Mouse (Mus musculus) liver, embryonic 12.5 days (tissue): ENCODE results near the gene Rnd1. TPM values are rescaled to one million over a fixed set of nuclear protein-coding genes. Genes with fewer than 3 reads are reported as not detected.

Experiments
- ATAC-seq: fragments of 200-750 bp; cut with Nextera tagmentation; 2 replicates; pipeline ENCODE4 v1.8.0; 2017; ENCODE audit warnings: moderate number of reproducible peaks, mild to moderate bottlenecking, moderate library complexity
- H3K27ac ChIP-seq: fragments of 300-500 bp; sonication (generic); 2 replicates; pipeline ENCODE4 v1.5.1; 2016; ENCODE audit warnings: mild to moderate bottlenecking
- H3K27me3 ChIP-seq: fragments of 300-500 bp; sonication (generic); replicated peaks from 2 replicates; pipeline ENCODE4 v1.6.1; 2016; ENCODE audit warnings: mild to moderate bottlenecking, moderate library complexity
- H3K36me3 ChIP-seq: fragments of 300-500 bp; sonication (generic); 2 replicates; pipeline ENCODE4 v1.6.1; 2016; ENCODE audit warnings: mild to moderate bottlenecking, moderate library complexity
- H3K4me1 ChIP-seq: fragments of 300-500 bp; sonication (generic); 2 replicates; pipeline ENCODE4 v1.6.1; 2016
- H3K4me2 ChIP-seq: fragments of 300-500 bp; sonication (generic); 2 replicates; pipeline ENCODE4 v1.6.1; 2016; ENCODE audit warnings: mild to moderate bottlenecking, moderate library complexity
- H3K4me3 ChIP-seq: fragments of 300-500 bp; sonication (generic); 2 replicates; pipeline ENCODE4 v1.5.1; 2016; ENCODE audit warnings: mild to moderate bottlenecking, moderate library complexity
- H3K9ac ChIP-seq: fragments of 300-500 bp; sonication (generic); 2 replicates; pipeline ENCODE4 v1.6.1; 2016; ENCODE audit warnings: mild to moderate bottlenecking, moderate library complexity
- H3K9me3 ChIP-seq: fragments of 300-500 bp; sonication (generic); replicated peaks from 2 replicates; pipeline ENCODE4 v1.6.1; 2016; ENCODE audit warnings: mild to moderate bottlenecking, moderate library complexity
- WGBS: fragments of 180-500 bp; shearing (Covaris S2); methylation state at CpG from one replicate; pipeline ENCODE4 v1.1.7; 2016; ENCODE audit not compliant: insufficient replicate concordance; 5-methylcytosine and 5-hydroxymethylcytosine counted together
- polyA plus RNA-seq: library from polyadenylated mRNA; unstranded; fragments of >200 nt; fragmentation: Nextera tagmentation; extraction: Ambion mirVana; gene quantifications from 2 replicates; pipeline ENCODE4 v1.2.1, GENCODE M21; 2016

Gene Rnd1
- polyA plus RNA-seq: 0.30 and 0.50 TPM in 2 replicates

DNA sequence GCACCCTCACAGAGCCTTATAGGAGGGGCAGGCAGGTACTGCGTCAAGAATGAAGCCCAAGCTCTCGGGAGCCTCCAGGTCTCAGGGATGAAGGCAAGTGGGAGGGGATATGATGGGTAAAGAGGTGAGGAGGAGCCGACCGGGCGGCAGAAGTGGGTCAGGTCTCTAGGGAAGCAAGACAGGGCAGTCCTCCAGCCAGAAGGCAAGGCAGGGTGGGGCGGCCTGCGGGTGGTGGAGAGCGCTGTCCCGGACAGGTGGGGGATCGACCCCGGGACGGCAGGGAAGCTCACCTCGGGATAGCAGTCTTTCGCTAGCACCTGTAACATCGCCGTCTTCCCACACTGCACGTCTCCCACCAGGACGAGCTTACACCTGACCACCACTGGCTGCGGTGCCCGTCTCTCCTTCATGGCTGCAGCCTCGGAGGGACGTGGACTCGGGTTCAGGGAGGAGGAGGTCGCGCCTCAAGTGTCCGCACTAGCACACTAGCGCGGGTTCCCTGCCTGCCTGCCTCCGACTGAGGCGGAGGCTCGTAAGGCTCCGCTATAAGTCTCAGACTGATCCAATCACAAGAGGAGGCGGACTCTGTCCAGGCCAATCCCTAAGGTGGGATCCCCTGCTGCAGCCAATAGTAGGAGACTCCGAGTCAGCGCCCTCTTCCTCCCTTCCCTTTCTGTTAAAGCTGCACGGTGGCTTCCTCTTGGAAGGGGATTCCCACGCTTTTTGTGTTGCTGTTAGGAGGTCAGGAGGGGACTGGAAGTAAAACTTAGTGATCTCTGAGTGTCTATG is at the start of gene Rnd1:
TSS of gene Rnd1 (minus strand) at position 522 of the 789 bp plus-strand sequence.
- Histone ChIP-seq H3K27me3 (peaks cover 90% of the 10 kb centered on the region), H3K4me3 (peak within 1 kb of the TSS; percentile 46), H3K4me1 (peaks cover 26% of the 10 kb centered on the region)

DNA sequence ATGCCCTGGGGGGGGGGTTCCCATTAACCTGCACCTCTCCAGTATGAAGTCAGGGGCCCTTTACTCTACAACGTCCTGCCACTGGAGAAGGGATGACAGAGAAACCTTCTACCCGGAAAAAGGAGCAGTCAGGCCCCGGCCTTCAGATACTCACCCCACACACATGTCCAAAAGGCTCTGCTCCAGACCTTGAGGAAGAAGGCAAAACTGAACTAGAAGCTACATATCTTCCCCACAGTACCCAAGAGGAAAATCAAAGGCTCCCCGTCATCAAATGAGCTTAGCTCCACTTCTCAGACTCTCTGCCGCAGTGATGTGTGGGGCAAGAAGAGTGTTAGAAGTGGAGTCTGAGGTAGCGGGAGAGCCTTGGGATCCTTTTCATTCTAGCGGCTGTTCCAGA is 49.5 kb upstream of the Rnd1 start:
- peaks cover 42% of the 10 kb centered on the region for H3K4me1 ChIP-seq
- H3K9ac ChIP-seq: peak overlapping the region; percentile 70
- no peaks in the 10 kb centered on the region for H3K36me3 ChIP-seq
- peak overlapping the region; percentile 88 for H3K4me2 ChIP-seq
- 55% methylated on average over 7 of the region's 7 CpGs for WGBS
- no peak overlapping the region for H3K27ac ChIP-seq
- peaks cover 65% of the 10 kb centered on the region for H3K27me3 ChIP-seq
- no peaks in the 10 kb centered on the region for H3K9me3 ChIP-seq
- peak overlapping the region; percentile 64 for H3K4me3 ChIP-seq
- ATAC-seq: no peak

More for the DNA sequence above, at the start of gene Rnd1:
- Histone ChIP-seq H3K4me2 (peak within 1 kb of the TSS; percentile 75), H3K9ac (peak within 1 kb of the TSS; percentile 12; the same call in 1 of the 2 replicates), H3K9me3 (no peaks in the 10 kb centered on the region), H3K27ac (no peak within 1 kb of the TSS), H3K36me3 (no peaks in the 10 kb centered on the region)
- 2% methylated on average over 37 of the region's 37 CpGs for WGBS
- peak; percentile 91 for ATAC-seq

DNA sequence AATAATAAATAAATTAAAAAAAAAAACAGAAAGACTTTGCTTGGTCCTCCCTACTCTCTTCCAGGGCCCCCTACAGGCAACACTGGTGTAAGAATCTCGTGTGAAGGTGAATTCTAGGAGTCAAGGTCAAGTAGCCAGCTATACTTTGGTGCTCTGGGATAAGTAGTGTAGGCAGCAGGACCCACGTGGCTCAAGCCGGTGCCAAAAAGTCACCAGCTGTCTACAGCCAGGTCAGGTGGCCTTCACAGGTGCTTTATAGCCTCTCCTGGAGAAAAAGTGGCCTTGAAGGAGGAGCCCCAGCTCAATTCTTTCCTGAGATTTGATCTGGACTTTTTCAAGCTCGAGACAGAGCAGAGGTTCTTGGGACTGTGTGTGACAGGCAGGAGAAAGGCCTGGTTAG is 48.8 kb upstream of the Rnd1 start:
- ATAC-seq: no peak
- H3K27me3 ChIP-seq: peaks cover 72% of the 10 kb centered on the region
- H3K4me2 ChIP-seq: peak overlapping the region; percentile 88

DNA sequence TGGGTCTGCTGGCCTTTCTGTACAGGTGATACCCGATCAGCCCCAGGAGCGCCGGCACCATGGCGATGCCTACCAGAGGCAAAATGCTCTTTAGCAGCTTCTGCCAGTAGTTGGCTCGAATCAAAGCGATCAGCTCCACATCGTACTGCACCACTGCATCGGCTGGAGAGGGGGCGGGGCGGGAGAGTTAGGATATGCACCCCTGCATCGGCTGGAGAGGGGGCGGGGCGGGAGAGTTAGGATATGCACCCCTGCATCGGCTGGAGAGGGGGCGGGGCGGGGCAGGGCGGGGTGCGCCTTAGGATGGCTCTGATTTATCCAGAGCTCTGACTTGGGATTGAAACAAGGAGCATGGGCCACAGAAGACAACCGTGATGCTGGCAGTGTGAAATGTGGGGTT is 47.2 kb upstream of the Rnd1 start:
- no peak for ATAC-seq
- H3K4me2 ChIP-seq: no peak overlapping the region
- H3K27me3 ChIP-seq: peaks cover 74% of the 10 kb centered on the region
- no peak overlapping the region for H3K27ac ChIP-seq
- H3K9me3 ChIP-seq: no peaks in the 10 kb centered on the region
- WGBS: 47% methylated on average over 19 of the region's 19 CpGs
- H3K4me3 ChIP-seq: no peak overlapping the region
- H3K9ac ChIP-seq: no peak overlapping the region
- peaks cover 39% of the 10 kb centered on the region for H3K4me1 ChIP-seq
- no peaks in the 10 kb centered on the region for H3K36me3 ChIP-seq

More for the DNA sequence above, 48.8 kb upstream of the Rnd1 start:
- Histone ChIP-seq H3K9ac (no peak overlapping the region), H3K36me3 (no peaks in the 10 kb centered on the region), H3K4me1 (peaks cover 42% of the 10 kb centered on the region), H3K4me3 (no peak overlapping the region), H3K27ac (no peak overlapping the region), H3K9me3 (no peaks in the 10 kb centered on the region)
- WGBS: 64% methylated on average over 4 of the region's 4 CpGs

DNA sequence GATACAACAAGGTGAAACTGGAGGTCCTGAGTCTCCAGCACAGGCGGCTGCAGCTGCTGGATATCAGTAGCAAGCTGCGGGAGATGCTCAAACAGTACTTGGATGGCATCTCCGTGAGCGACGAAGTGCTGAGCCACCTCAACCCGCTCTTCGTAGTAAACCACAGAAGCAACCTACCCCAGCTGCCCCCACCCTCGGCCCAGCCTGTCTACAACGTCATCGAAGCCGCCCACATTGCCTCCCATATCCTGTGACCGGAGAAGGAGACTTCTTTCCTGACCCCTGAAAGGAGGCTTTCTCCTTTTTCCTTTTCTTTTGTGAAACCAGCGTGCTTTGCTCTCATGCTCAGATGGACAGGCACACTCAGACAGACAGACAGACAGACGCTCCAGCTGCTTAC is 45.6 kb upstream of the Rnd1 start:
- no peak for ATAC-seq
- Histone ChIP-seq H3K4me1 (peaks cover 33% of the 10 kb centered on the region), H3K9ac (no peak overlapping the region), H3K4me2 (peak overlapping the region; percentile 17), H3K4me3 (no peak overlapping the region), H3K36me3 (no peaks in the 10 kb centered on the region), H3K9me3 (no peaks in the 10 kb centered on the region), H3K27me3 (peaks cover 66% of the 10 kb centered on the region), H3K27ac (no peak overlapping the region)
- 26% methylated on average over 14 of the region's 14 CpGs for WGBS

DNA sequence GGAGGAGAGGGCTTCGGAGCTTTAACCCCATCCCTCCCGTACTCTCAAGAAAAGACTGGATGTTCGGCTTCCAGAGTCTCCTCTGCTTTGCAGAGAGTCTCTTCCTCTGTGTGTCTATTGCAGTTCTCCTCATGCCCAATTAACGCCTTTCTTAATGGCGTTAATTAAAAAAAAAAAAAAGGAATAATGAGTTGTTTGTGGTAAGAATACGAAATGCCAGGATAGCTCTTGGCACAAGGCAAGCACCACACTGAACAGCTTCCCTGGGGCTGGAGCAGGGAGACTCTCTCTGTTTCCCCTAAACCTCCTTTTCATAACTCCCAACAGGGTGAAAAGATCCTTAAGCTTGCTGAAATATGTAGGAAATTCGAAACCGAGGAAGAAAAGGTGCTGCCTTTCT is 44.9 kb upstream of the Rnd1 start:
- WGBS: 74% methylated on average over 8 of the region's 8 CpGs
- no peak for ATAC-seq

DNA sequence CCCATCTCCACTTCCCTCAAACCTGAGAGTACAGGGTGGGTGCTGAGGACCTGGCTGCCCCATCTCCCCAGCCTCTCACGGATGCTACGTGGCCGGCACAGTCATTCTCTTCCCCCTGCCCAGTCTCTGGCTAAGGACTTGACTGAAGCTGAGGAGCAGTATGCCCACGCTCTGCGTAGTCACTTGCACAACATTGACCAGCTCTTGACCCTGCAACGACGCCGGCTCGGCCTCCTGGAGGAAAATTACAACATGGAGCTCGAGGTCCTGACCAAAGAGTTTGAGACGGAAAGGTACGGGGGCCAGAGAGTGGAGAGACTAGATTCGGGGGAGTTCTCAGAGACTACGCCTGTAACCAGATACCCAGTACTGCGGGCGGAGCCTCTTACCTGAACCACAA is 40.0 kb upstream of the Rnd1 start:
- Histone ChIP-seq H3K36me3 (no peaks in the 10 kb centered on the region), H3K4me1 (no peaks in the 10 kb centered on the region), H3K9ac (no peak overlapping the region), H3K27me3 (peaks cover 35% of the 10 kb centered on the region), H3K27ac (no peak overlapping the region), H3K4me2 (no peak overlapping the region), H3K4me3 (no peak overlapping the region), H3K9me3 (no peaks in the 10 kb centered on the region)
- no peak for ATAC-seq
- 56% methylated on average over 16 of the region's 16 CpGs for WGBS

More for the DNA sequence above, 44.9 kb upstream of the Rnd1 start:
- Histone ChIP-seq H3K4me2 (no peak overlapping the region), H3K4me1 (peaks cover 26% of the 10 kb centered on the region), H3K27ac (no peak overlapping the region), H3K9ac (no peak overlapping the region), H3K36me3 (no peaks in the 10 kb centered on the region), H3K9me3 (no peaks in the 10 kb centered on the region), H3K27me3 (peaks cover 66% of the 10 kb centered on the region), H3K4me3 (no peak overlapping the region)

DNA sequence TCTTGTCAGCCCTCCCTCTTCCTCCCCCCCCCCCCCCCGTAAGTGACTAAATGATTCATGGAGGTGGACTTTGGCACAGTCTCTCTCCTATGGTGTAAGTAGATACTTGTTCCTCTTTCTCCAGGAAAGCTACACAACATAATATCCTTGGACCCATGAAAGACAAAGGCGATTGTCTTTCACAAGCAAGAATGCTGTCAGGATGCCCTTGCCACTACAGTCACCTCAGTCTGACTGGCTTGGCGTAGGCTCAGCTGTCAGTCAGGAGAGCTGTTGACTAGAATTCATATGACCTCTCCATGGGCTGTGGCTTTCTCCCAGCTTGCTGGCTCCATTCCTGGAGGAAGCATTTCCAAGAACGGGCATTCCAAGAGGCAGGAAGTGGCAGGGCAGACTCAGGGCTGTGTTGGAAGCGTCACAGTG is 37.0 kb upstream of the Rnd1 start:
- Histone ChIP-seq H3K36me3 (no peaks in the 10 kb centered on the region), H3K4me3 (no peak overlapping the region), H3K4me2 (no peak overlapping the region), H3K9ac (no peak overlapping the region), H3K27me3 (peaks cover 27% of the 10 kb centered on the region), H3K27ac (no peak overlapping the region), H3K9me3 (no peaks in the 10 kb centered on the region), H3K4me1 (no peaks in the 10 kb centered on the region)
- WGBS: 59% methylated on average over 5 of the region's 5 CpGs
- no peak for ATAC-seq

DNA sequence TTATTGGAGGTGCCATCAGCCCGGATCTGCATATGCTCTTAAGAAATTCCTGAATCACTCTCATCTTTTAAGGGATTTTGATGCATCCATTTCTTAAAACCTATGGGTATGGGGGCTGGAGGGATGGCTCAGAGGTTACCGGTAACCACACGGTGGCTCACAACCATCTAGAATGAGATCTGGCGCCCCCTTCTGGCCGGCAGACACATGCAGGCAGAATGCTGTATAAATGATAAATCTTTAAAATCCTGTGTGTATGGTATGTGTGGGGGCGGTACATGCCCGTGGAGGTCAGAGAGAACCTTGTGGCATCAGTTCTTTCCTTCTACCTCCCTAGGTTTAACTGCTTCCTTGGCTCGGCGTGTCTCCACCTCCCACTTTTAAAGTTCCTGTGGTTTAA is 33.2 kb upstream of the Rnd1 start:
- no peak overlapping the region for H3K4me2 ChIP-seq
- H3K4me3 ChIP-seq: no peak overlapping the region
- H3K9me3 ChIP-seq: no peaks in the 10 kb centered on the region
- WGBS: 14% methylated on average over 9 of the region's 9 CpGs
- H3K9ac ChIP-seq: no peak overlapping the region
- peaks cover 6% of the 10 kb centered on the region; the same call in 1 of the 2 replicates for H3K4me1 ChIP-seq
- peaks cover 42% of the 10 kb centered on the region for H3K27me3 ChIP-seq
- H3K36me3 ChIP-seq: no peaks in the 10 kb centered on the region
- no peak for ATAC-seq
- no peak overlapping the region for H3K27ac ChIP-seq

DNA sequence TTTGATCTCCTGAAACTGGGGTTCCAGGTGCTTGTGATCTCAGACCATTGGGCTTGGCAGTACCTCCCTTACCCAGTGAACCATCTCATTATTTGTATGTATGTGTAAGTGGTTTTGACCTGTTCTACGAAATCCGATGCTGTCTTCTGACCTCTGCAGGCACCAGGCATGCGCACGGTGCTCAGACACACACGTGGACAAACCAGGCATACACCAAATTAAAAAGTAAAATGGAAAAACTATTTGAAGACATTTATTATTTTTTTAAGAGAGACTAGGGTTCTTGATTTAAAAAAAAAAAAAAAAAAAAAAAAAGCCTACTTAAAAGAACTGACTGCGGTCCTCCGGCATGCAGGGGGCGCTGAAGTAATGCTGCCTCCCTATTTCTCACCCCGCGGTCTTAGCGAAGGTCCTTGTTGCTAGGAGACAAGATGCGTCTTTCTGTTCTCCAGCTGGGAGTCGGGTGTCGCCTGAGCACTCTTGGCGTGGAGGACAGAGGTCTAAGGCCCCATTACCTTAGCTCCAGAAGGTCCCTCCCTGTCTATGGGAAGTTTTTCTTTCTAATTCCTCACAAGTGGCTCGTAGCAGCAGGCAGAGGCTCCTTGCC is 30.6 kb upstream of the Rnd1 start, which contains the start of gene Ccdc65:
TSS of gene Ccdc65 (plus strand) at position 442 of the 607 bp plus-strand sequence.
- peak within 1 kb of the TSS; percentile 60 for H3K4me2 ChIP-seq
- no peaks in the 10 kb centered on the region for H3K9me3 ChIP-seq
- H3K27me3 ChIP-seq: peaks cover 66% of the 10 kb centered on the region
- H3K36me3 ChIP-seq: no peaks in the 10 kb centered on the region
- no peak within 1 kb of the TSS for H3K27ac ChIP-seq
- peak within 1 kb of the TSS; percentile 32 for H3K4me3 ChIP-seq
- H3K9ac ChIP-seq: no peak within 1 kb of the TSS
- WGBS: 18% methylated on average over 16 of the region's 16 CpGs
- peaks cover 6% of the 10 kb centered on the region; the same call in 1 of the 2 replicates for H3K4me1 ChIP-seq
- no peak for ATAC-seq

DNA sequence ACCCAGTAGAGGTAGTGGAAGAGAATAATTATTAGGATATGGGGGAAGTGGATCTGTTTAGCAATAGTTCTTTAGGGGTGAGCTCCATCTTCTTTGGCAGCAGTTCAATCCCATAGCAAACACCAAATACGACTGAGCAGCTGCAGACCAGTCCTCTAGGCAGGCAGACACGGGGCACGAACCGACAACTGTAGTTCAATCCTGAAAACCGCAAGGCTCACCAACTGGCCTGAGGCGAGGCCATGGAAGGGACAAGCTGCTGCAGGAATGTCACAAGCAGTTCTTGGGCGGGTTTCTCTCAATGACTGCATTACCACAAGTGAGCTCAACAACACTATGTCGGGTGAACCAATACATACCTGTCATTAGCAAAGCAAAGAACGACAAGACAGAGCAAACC is 27.1 kb upstream of the Rnd1 start:
- H3K27ac ChIP-seq: no peak overlapping the region
- H3K4me2 ChIP-seq: no peak overlapping the region
- H3K9me3 ChIP-seq: no peaks in the 10 kb centered on the region
- ATAC-seq: no peak
- H3K27me3 ChIP-seq: peaks cover 91% of the 10 kb centered on the region
- peaks cover 10% of the 10 kb centered on the region; the same call in 1 of the 2 replicates for H3K4me1 ChIP-seq
- H3K4me3 ChIP-seq: no peak overlapping the region
- WGBS: 42% methylated on average over 9 of the region's 9 CpGs
- H3K9ac ChIP-seq: no peak overlapping the region
- H3K36me3 ChIP-seq: no peaks in the 10 kb centered on the region
